Mouse (Mus musculus) MEL (cell line): ENCODE data around the gene Plbd1. TPM values are rescaled to one million over a fixed set of nuclear protein-coding genes. Genes with fewer than 3 reads are reported as not detected.

Source experiments
- DNase-seq: peaks from one replicate; pipeline ENCODE4 v3.0.0; 2011; ENCODE audit warnings: low read depth, low spot score
- H3K27ac ChIP-seq: 2 replicates; pipeline ENCODE4 v1.5.1; 2012; ENCODE audit warnings: low read depth, mild to moderate bottlenecking, control low read depth, low read length, moderate library complexity; ENCODE audit not compliant: control insufficient read depth
- H3K27me3 ChIP-seq, 2 experiments: fragments of 150-350 bp in 1 of 2; sonication (generic) in 1 of 2; 2 replicates each; pipeline ENCODE4 v1.6.1; 2012; ENCODE audit warnings: low read length in 2 of 2, mild to moderate bottlenecking in 2 of 2, improper control_type of control experiment in 1 of 2, moderate library complexity in 1 of 2; ENCODE audit not compliant: insufficient read depth in 2 of 2, control insufficient read depth in 1 of 2
- H3K36me3 ChIP-seq, 2 experiments: 2 replicates each; pipeline ENCODE4 v1.6.1; 2012 to 2014; ENCODE audit warnings: low read length in 2 of 2, improper control_type of control experiment in 1 of 2, inconsistent platforms in 1 of 2, mild to moderate bottlenecking in 1 of 2; ENCODE audit not compliant: insufficient read depth in 2 of 2, control insufficient read depth in 1 of 2
- H3K4me1 ChIP-seq, 2 experiments: fragments of 150-350 bp in 1 of 2; sonication (generic) in 1 of 2; 2 replicates each; pipeline ENCODE4 v1.6.1; 2012; ENCODE audit warnings: low read length in 2 of 2, improper control_type of control experiment in 1 of 2, mild to moderate bottlenecking in 1 of 2; ENCODE audit not compliant: insufficient read depth in 2 of 2, control insufficient read depth in 1 of 2
- H3K4me3 ChIP-seq, 2 experiments: fragments of 150-350 bp in 1 of 2; sonication (generic) in 1 of 2; 2 replicates each; pipeline ENCODE4 v1.5.1; 2012; ENCODE audit warnings: low read depth in 2 of 2, low read length in 2 of 2, mild to moderate bottlenecking in 2 of 2, moderate library complexity in 2 of 2, control low read depth in 1 of 2, improper control_type of control experiment in 1 of 2; ENCODE audit not compliant: control insufficient read depth in 1 of 2, insufficient read depth in 1 of 2
- H3K79me2 ChIP-seq: 2 replicates; pipeline ENCODE4 v1.6.1; 2012; ENCODE audit warnings: mild to moderate bottlenecking, low read length, moderate library complexity; ENCODE audit not compliant: control insufficient read depth, poor library complexity, insufficient read depth
- H3K9ac ChIP-seq: 2 replicates; pipeline ENCODE4 v1.6.1; 2012; ENCODE audit warnings: low read depth, mild to moderate bottlenecking, control low read depth, low read length, moderate library complexity; ENCODE audit not compliant: control insufficient read depth, poor library complexity, severe bottlenecking
- H3K9me3 ChIP-seq: fragments of 150-350 bp; sonication (generic); replicated peaks from 2 replicates; pipeline ENCODE4 v1.6.1; 2012; ENCODE audit warnings: mild to moderate bottlenecking, low read length, improper control_type of control experiment, moderate library complexity; ENCODE audit not compliant: insufficient read depth
- CHD2 ChIP-seq: IDR thresholded peaks from 2 replicates; pipeline ENCODE4 v1.6.1; 2011; ENCODE audit warnings: low read length, improper control_type of control experiment
- CTCF ChIP-seq, 3 experiments: IDR thresholded peaks in 2 of 3; conservative IDR thresholded peaks in 1 of 3; 2 replicates each; pipeline ENCODE4 v1.5.1; 2011 to 2012; ENCODE audit warnings: low read length in 3 of 3, low read depth in 2 of 3, mild to moderate bottlenecking in 2 of 3, improper control_type of control experiment in 1 of 3, inconsistent platforms in 1 of 3, mixed read lengths in 1 of 3, moderate library complexity in 1 of 3; ENCODE audit not compliant: control insufficient read depth in 1 of 3, insufficient read depth in 1 of 3, poor library complexity in 1 of 3, severe bottlenecking in 1 of 3
- E2F4 ChIP-seq: IDR thresholded peaks from 2 replicates; pipeline ENCODE4 v1.6.1; 2011; ENCODE audit warnings: low read depth, low read length, improper control_type of control experiment, borderline replicate concordance
- ELF1 ChIP-seq: IDR thresholded peaks from 2 replicates; pipeline ENCODE4 v1.6.1; 2014; ENCODE audit warnings: low read depth, mild to moderate bottlenecking, inconsistent platforms, low read length, improper control_type of control experiment, moderate library complexity
- EP300 ChIP-seq, 2 experiments: IDR thresholded peaks; 2 replicates each; pipeline ENCODE4 v1.6.1; 2011; ENCODE audit warnings: improper control_type of control experiment in 2 of 2, low read length in 2 of 2, low read depth in 1 of 2, mild to moderate bottlenecking in 1 of 2
- GABPA ChIP-seq: IDR thresholded peaks from 2 replicates; pipeline ENCODE4 v1.6.1; 2012; ENCODE audit warnings: low read depth, mild to moderate bottlenecking, inconsistent platforms, low read length, improper control_type of control experiment, moderate library complexity
- GATA1 ChIP-seq: IDR thresholded peaks from 2 replicates; pipeline ENCODE4 v1.6.1; 2011; ENCODE audit warnings: low read depth, low read length, improper control_type of control experiment
- JUND ChIP-seq: IDR thresholded peaks from 2 replicates; pipeline ENCODE4 v1.6.1; 2011; ENCODE audit warnings: low read depth, mild to moderate bottlenecking, improper control_type of control experiment, low read length
- KAT2A ChIP-seq: conservative IDR thresholded peaks from 2 replicates; pipeline ENCODE4 v1.6.1; 2012; ENCODE audit warnings: low read depth, low read length, improper control_type of control experiment, inconsistent platforms
- MAZ ChIP-seq: IDR thresholded peaks from 2 replicates; pipeline ENCODE4 v1.6.1; 2012; ENCODE audit warnings: low read depth, mild to moderate bottlenecking, inconsistent platforms, low read length, improper control_type of control experiment
- MEF2A ChIP-seq: IDR thresholded peaks from 2 replicates; pipeline ENCODE4 v1.6.1; 2014; ENCODE audit warnings: low read depth, mild to moderate bottlenecking, inconsistent platforms, low read length, improper control_type of control experiment; ENCODE audit not compliant: poor library complexity, insufficient replicate concordance, severe bottlenecking; ENCODE audit errors: extremely low read depth
- MYB ChIP-seq: IDR thresholded peaks from 2 replicates; pipeline ENCODE4 v1.6.1; 2011; ENCODE audit warnings: mild to moderate bottlenecking, low read depth, low read length, improper control_type of control experiment
- NELFE ChIP-seq: IDR thresholded peaks from 2 replicates; pipeline ENCODE4 v1.6.1; 2011; ENCODE audit warnings: low read depth, low read length, improper control_type of control experiment
- NRF1 ChIP-seq: IDR thresholded peaks from 2 replicates; pipeline ENCODE4 v1.6.1; 2014; ENCODE audit warnings: low read depth, mild to moderate bottlenecking, inconsistent platforms, low read length, improper control_type of control experiment, moderate library complexity; ENCODE audit not compliant: poor library complexity, insufficient read depth, severe bottlenecking
- POLR2AphosphoS2 ChIP-seq: IDR thresholded peaks from 2 replicates; pipeline ENCODE4 v1.6.1; 2011; ENCODE audit warnings: low read length, improper control_type of control experiment
- RCOR1 ChIP-seq: IDR thresholded peaks from 2 replicates; pipeline ENCODE4 v1.6.1; 2012; ENCODE audit warnings: low read depth, mild to moderate bottlenecking, inconsistent platforms, low read length, improper control_type of control experiment
- SMC3 ChIP-seq: IDR thresholded peaks from 2 replicates; pipeline ENCODE4 v1.6.1; 2011; ENCODE audit warnings: low read depth, low read length, improper control_type of control experiment
- TAL1 ChIP-seq: IDR thresholded peaks from 2 replicates; pipeline ENCODE4 v1.6.1; 2012; ENCODE audit warnings: mild to moderate bottlenecking, inconsistent platforms, low read length, moderate library complexity, mixed read lengths
- TBP ChIP-seq: IDR thresholded peaks from 2 replicates; pipeline ENCODE4 v1.8.0; 2011; ENCODE audit warnings: low read depth, low read length, improper control_type of control experiment
- TCF12 ChIP-seq: IDR thresholded peaks from 2 replicates; pipeline ENCODE4 v1.6.1; 2014; ENCODE audit warnings: low read depth, mild to moderate bottlenecking, inconsistent platforms, low read length, improper control_type of control experiment, moderate library complexity
- UBTF ChIP-seq: IDR thresholded peaks from 2 replicates; pipeline ENCODE4 v1.6.1; 2012; ENCODE audit warnings: low read depth, mild to moderate bottlenecking, inconsistent platforms, low read length, improper control_type of control experiment, moderate library complexity, borderline replicate concordance; ENCODE audit not compliant: insufficient read depth
- USF1 ChIP-seq: IDR thresholded peaks from 2 replicates; pipeline ENCODE4 v1.6.1; 2014; ENCODE audit warnings: low read depth, mild to moderate bottlenecking, inconsistent platforms, low read length, improper control_type of control experiment, moderate library complexity
- ZC3H11A ChIP-seq: IDR thresholded peaks from 2 replicates; pipeline ENCODE4 v1.6.1; 2012; ENCODE audit warnings: low read depth, mild to moderate bottlenecking, inconsistent platforms, low read length, improper control_type of control experiment
- ZKSCAN1 ChIP-seq: IDR thresholded peaks from 2 replicates; pipeline ENCODE4 v1.6.1; 2012; ENCODE audit warnings: low read depth, mild to moderate bottlenecking, inconsistent platforms, low read length, improper control_type of control experiment, moderate library complexity
- ZMIZ1 ChIP-seq: IDR thresholded peaks from 2 replicates; pipeline ENCODE4 v1.6.1; 2012; ENCODE audit warnings: low read depth, mild to moderate bottlenecking, inconsistent platforms, low read length, improper control_type of control experiment, moderate library complexity
- polyA plus RNA-seq, 2 experiments: library from polyadenylated mRNA; stranded (reverse) in 1 of 2; unstranded in 1 of 2; fragments of >175 nt in 1 of 2; fragments of >200 nt in 1 of 2; gene quantifications; 2 replicates each; pipeline versions ENCODE4 v1.2.1 to v1.2.4; 2012; ENCODE audit warnings: low replicate concordance in 2 of 2, low read depth in 1 of 2; ENCODE audit not compliant: insufficient read length in 2 of 2, insufficient read depth in 1 of 2, missing spikeins in 1 of 2
- total RNA-seq: library from RNA; depleted of rRNA; stranded (reverse); fragments of 300-350 nt; gene quantifications from 2 replicates; pipeline ENCODE4 v1.2.3, GENCODE M21; 2012

Gene Plbd1
- total and polyA plus RNA-seq, 3 experiments: not detected

GRCm38 (mm10) chr6:136683410-136684334 is 21.9 kb upstream of the Plbd1 start:
- H3K4me3 ChIP-seq: no peak overlapping the region
- H3K79me2 ChIP-seq: no peaks in the 10 kb centered on the region
- TF ChIP-seq KAT2A (no peak), ELF1 (no peak), RCOR1 (no peak), POLR2AphosphoS2 (no peak), ZKSCAN1 (no peak), TCF12 (no peak), JUND (no peak), NRF1 (no peak), CTCF (IDR thresholded peaks at IDR 0.05 in 2 of 3, conservative IDR thresholded peaks at IDR 0.05 in 1 of 3; ENCODE audit: control insufficient read depth in 1 of 3, insufficient read depth in 1 of 3, low read depth in 2 of 3, low read length in 3 of 3, poor library complexity in 1 of 3, severe bottlenecking in 1 of 3) (no peak), UBTF (no peak), USF1 (no peak), GABPA (no peak), ZC3H11A (no peak), ZMIZ1 (no peak), GATA1 (no peak), MAZ (no peak)
- no peak overlapping the region for H3K9ac ChIP-seq
- no peak overlapping the region for H3K27ac ChIP-seq
- no peaks in the 10 kb centered on the region for H3K9me3 ChIP-seq
- no peaks in the 10 kb centered on the region for H3K27me3 ChIP-seq
- no peaks in the 10 kb centered on the region for H3K4me1 ChIP-seq
- DNase-seq: peak; percentile 34
- no peaks in the 10 kb centered on the region for H3K36me3 ChIP-seq

- no peaks in the 10 kb centered on the region for H3K4me1 ChIP-seq
- TF ChIP-seq NELFE: no peak
- no peak for TF ChIP-seq ZMIZ1
- no peak for TF ChIP-seq CHD2
- TF ChIP-seq GABPA: no peak
- no peak for TF ChIP-seq E2F4
- TF ChIP-seq KAT2A: no peak
- no peak for TF ChIP-seq SMC3
- TF ChIP-seq JUND: no peak
- no peak for TF ChIP-seq EP300 (IDR thresholded peaks at IDR 0.05; ENCODE audit: low read depth in 1 of 2, low read length in 2 of 2)
- TF ChIP-seq TBP: no peak
- no peak for TF ChIP-seq MYB
- TF ChIP-seq MEF2A: no peak
- TF ChIP-seq TCF12: no peak
- no peak for TF ChIP-seq TAL1
Observed at GRCm38 (mm10) chr6:136679381-136679780, 17.7 kb upstream of the Plbd1 start.

More at GRCm38 (mm10) chr6:136679381-136679780, 17.7 kb upstream of the Plbd1 start:
- H3K4me3 ChIP-seq: no peak overlapping the region
- no peak for DNase-seq
- H3K9me3 ChIP-seq: no peaks in the 10 kb centered on the region
- no peaks in the 10 kb centered on the region for H3K79me2 ChIP-seq
- no peak overlapping the region for H3K9ac ChIP-seq
- H3K36me3 ChIP-seq: no peaks in the 10 kb centered on the region
- no peaks in the 10 kb centered on the region for H3K27me3 ChIP-seq
- no peak overlapping the region for H3K27ac ChIP-seq
